Comparison of ENCODE assay signal across 7 mouse cellular contexts in genomic region chr5:24445428-24446080, GRCm38 (mm10). TPM values are rescaled to one million over a fixed set of nuclear protein-coding genes. Genes with fewer than 3 reads are reported as not detected.
DNase-seq lines count a peak whose midpoint lies in the region; ATAC-seq and TF ChIP-seq lines count a peak whose summit lies in the region.

No protein-coding gene starts in this region.

- TF ChIP-seq CTCF in brain, embryonic 14.5 days (IDR thresholded peaks at IDR 0.05; ENCODE audit: borderline replicate concordance, extremely low read depth, insufficient read depth, insufficient read length), result 0 out of 2 replicates have a peak, but pooled peaks have one; percentile 9

- H3K27ac ChIP-seq in kidney, embryonic 16.5 days (ENCODE audit: low read length), result peak overlapping the region; percentile 94
- peak overlapping the region; percentile 87 for H3K27ac ChIP-seq in forebrain, embryonic 15.5 days (replicated peaks)

- no peaks in the 10 kb centered on the region for H3K27me3 ChIP-seq in kidney, embryonic 16.5 days (ENCODE audit: insufficient read depth, low read length)
- peaks cover 14% of the 10 kb centered on the region; the same call in 1 of the 2 replicates for H3K27me3 ChIP-seq in forebrain, embryonic 15.5 days

- H3K9ac ChIP-seq in kidney, embryonic 16.5 days (replicated peaks; ENCODE audit: low read length), result peak overlapping the region; percentile 95
- peak overlapping the region; percentile 97 for H3K9ac ChIP-seq in forebrain, embryonic 15.5 days (replicated peaks)

- H3K9me3 ChIP-seq in kidney, embryonic 16.5 days (ENCODE audit: low read length), result no peaks in the 10 kb centered on the region
- no peaks in the 10 kb centered on the region for H3K9me3 ChIP-seq in forebrain, embryonic 15.5 days

- no peak for ATAC-seq in kidney, embryonic 16.5 days (ENCODE audit: low FRiP score, low TSS enrichment)
- no peak; the same call in 1 of the 2 replicates for ATAC-seq in forebrain, embryonic 15.5 days (replicated peaks)

- 56% methylated on average over 20 of the region's 20 CpGs for WGBS in kidney, embryonic 16.5 days
- WGBS in forebrain, embryonic 15.5 days, result 59% methylated on average over 20 of the region's 20 CpGs

- peak overlapping the region; percentile 90 for H3K4me2 ChIP-seq in kidney, embryonic 16.5 days (replicated peaks; ENCODE audit: low read depth, low read length)
- H3K4me2 ChIP-seq in forebrain, embryonic 15.5 days (replicated peaks), result peak overlapping the region; percentile 96

- no peak for TF ChIP-seq POLR2A in brain, embryonic 14.5 days (IDR thresholded peaks at IDR 0.05; ENCODE audit: borderline replicate concordance, extremely low read depth, insufficient read depth, insufficient read length, poor library complexity, severe bottlenecking)

- H3K4me1 ChIP-seq in kidney, embryonic 16.5 days (ENCODE audit: insufficient read depth, low read length), result peaks cover 25% of the 10 kb centered on the region
- peaks cover 36% of the 10 kb centered on the region for H3K4me1 ChIP-seq in forebrain, embryonic 15.5 days

- H3K36me3 ChIP-seq in kidney, embryonic 16.5 days (ENCODE audit: insufficient read depth, low read length), result peaks cover 25% of the 10 kb centered on the region
- peaks cover 21% of the 10 kb centered on the region for H3K36me3 ChIP-seq in forebrain, embryonic 15.5 days

- H3K4me3 ChIP-seq in kidney, embryonic 16.5 days (ENCODE audit: low read length), result peak overlapping the region; percentile 98
- peak overlapping the region; percentile 96 for H3K4me3 ChIP-seq in forebrain, embryonic 15.5 days

- DNase-seq in kidney, adult 9 months, result no peak
- no peak for DNase-seq in brain, embryonic 14.5 days (ENCODE audit: low read depth)
- peak; percentile 16 for DNase-seq in lung, postnatal 10 days
- DNase-seq in right cerebral cortex, adult 18-20 months, result no peak
- DNase-seq in layer of hippocampus, postnatal 25 days (ENCODE audit: extremely low spot score in 1 of 2, low spot score in 1 of 2), result no peak

RNA-seq across cellular contexts. Expression of gene Fastk, which starts 0.5 kb away (rescaled TPM):
- 143 and 147 TPM in 2 replicates for polyA plus RNA-seq in kidney, embryonic 16.5 days (2015; fragmentation: Nextera tagmentation; extraction: Ambion mirVana)
- 152 and 248 TPM in 2 replicates for polyA plus RNA-seq in brain, embryonic 14.5 days (2012; rRNA removed)
- polyA plus RNA-seq in forebrain, embryonic 15.5 days (2015; fragmentation: Nextera tagmentation; extraction: Ambion mirVana), result 90.6 and 91.4 TPM in 2 replicates
- 100 to 1,000 TPM; 119 to 121 TPM for total RNA-seq in layer of hippocampus, postnatal 25 days (2021)

RNA-seq across cellular contexts. Expression of gene Tmub1, which starts 2.1 kb away (rescaled TPM):
- polyA plus RNA-seq in kidney, embryonic 16.5 days (2015; fragmentation: Nextera tagmentation; extraction: Ambion mirVana), result 29.4 and 32.8 TPM in 2 replicates
- 60.7 and 67.7 TPM in 2 replicates for polyA plus RNA-seq in brain, embryonic 14.5 days (2012; rRNA removed)
- polyA plus RNA-seq in forebrain, embryonic 15.5 days (2015; fragmentation: Nextera tagmentation; extraction: Ambion mirVana), result 39.4 and 40.1 TPM in 2 replicates
- 10 to 100 TPM; 21.2 to 27.2 TPM for total RNA-seq in layer of hippocampus, postnatal 25 days (2021)

RNA-seq across cellular contexts. Expression of gene Agap3, which starts 6.4 kb away (rescaled TPM):
- 15.0 and 21.0 TPM in 2 replicates for polyA plus RNA-seq in kidney, embryonic 16.5 days (2015; fragmentation: Nextera tagmentation; extraction: Ambion mirVana)
- polyA plus RNA-seq in brain, embryonic 14.5 days (2012; rRNA removed), result 176 and 244 TPM in 2 replicates
- polyA plus RNA-seq in forebrain, embryonic 15.5 days (2015; fragmentation: Nextera tagmentation; extraction: Ambion mirVana), result 76.9 and 108 TPM in 2 replicates
- 100 to 1,000 TPM; 611 to 653 TPM for total RNA-seq in layer of hippocampus, postnatal 25 days (2021)

RNA-seq across cellular contexts. Expression of gene Slc4a2, which starts 21.9 kb away (rescaled TPM):
- 52.5 and 53.8 TPM in 2 replicates for polyA plus RNA-seq in kidney, embryonic 16.5 days (2015; fragmentation: Nextera tagmentation; extraction: Ambion mirVana)
- polyA plus RNA-seq in brain, embryonic 14.5 days (2012; rRNA removed), result 38.9 and 41.4 TPM in 2 replicates
- polyA plus RNA-seq in forebrain, embryonic 15.5 days (2015; fragmentation: Nextera tagmentation; extraction: Ambion mirVana), result 18.5 and 23.7 TPM in 2 replicates
- total RNA-seq in layer of hippocampus, postnatal 25 days (2021), result 10 to 100 TPM; 31.7 to 34.4 TPM

RNA-seq across cellular contexts. Expression of gene Cdk5, which starts 22.2 kb away (rescaled TPM):
- polyA plus RNA-seq in kidney, embryonic 16.5 days (2015; fragmentation: Nextera tagmentation; extraction: Ambion mirVana), result 51.1 and 51.5 TPM in 2 replicates
- 159 and 252 TPM in 2 replicates for polyA plus RNA-seq in brain, embryonic 14.5 days (2012; rRNA removed)
- 106 and 114 TPM in 2 replicates for polyA plus RNA-seq in forebrain, embryonic 15.5 days (2015; fragmentation: Nextera tagmentation; extraction: Ambion mirVana)
- total RNA-seq in layer of hippocampus, postnatal 25 days (2021), result 100 to 1,000 TPM; 126 to 130 TPM
